Mouse (Mus musculus) CD4-positive, CD25-positive, alpha-beta regulatory T cell, adult 4 months (primary cell): ENCODE data around the gene Ms4a15. TPM values are rescaled to one million over a fixed set of nuclear protein-coding genes. Genes with fewer than 3 reads are reported as not detected.

Source experiments
- ATAC-seq: one replicate; pipeline ENCODE4 v1.8.0; 2017
- polyA plus RNA-seq, 2 experiments: library from polyadenylated mRNA; unstranded; fragments of 100-300 nt; shearing (Covaris generic); gene quantifications; one replicate each; pipeline ENCODE4 v1.2.1; 2017

Gene Ms4a15
- polyA plus RNA-seq, 2 experiments from 2014 or later = 0.31 TPM; not detected in 1

DNA sequence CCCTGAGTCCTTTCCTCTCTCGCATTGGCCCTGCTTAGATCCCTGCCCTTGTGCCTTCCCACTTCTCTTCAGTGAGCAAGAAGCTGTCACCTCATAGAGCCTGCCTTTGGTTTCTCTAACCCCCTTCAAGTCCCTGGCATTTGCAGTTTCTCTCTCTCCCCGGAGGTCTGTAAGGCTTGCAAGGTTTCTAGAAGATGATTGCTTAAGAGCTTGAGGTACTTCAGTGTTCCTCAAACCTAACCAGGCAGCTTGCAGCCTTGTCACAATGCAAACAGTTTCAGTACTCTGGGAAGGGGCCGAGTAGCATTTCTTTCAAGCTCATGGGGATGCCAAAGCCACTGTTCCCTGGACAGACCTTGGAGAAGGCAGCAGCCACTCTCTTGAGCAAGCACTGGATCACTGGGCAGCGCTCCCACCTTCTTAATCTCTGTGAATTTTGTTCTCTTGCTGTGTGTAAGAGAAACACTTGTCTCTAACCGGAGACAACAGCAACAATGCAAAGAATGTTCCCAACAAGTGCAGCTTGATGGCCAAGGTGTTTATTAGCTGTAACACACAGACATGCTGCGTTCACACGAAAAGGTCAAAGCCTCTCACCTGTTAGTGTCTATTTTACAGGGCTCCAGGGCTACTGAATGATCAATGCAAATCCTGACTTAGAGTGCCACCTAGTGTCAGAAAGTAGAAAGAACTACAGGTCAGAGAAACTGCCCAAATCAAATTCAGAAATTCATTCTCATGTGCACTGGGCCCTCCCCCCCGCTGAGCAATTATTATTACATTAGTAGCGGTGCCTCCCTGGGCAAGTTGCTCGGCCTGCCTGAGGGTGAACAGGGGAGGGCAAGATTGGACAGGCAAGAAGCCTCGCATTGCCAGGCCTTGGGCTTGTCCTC, 33.7 kb downstream of the Ms4a15 start:
- peak; percentile 68 for ATAC-seq

DNA sequence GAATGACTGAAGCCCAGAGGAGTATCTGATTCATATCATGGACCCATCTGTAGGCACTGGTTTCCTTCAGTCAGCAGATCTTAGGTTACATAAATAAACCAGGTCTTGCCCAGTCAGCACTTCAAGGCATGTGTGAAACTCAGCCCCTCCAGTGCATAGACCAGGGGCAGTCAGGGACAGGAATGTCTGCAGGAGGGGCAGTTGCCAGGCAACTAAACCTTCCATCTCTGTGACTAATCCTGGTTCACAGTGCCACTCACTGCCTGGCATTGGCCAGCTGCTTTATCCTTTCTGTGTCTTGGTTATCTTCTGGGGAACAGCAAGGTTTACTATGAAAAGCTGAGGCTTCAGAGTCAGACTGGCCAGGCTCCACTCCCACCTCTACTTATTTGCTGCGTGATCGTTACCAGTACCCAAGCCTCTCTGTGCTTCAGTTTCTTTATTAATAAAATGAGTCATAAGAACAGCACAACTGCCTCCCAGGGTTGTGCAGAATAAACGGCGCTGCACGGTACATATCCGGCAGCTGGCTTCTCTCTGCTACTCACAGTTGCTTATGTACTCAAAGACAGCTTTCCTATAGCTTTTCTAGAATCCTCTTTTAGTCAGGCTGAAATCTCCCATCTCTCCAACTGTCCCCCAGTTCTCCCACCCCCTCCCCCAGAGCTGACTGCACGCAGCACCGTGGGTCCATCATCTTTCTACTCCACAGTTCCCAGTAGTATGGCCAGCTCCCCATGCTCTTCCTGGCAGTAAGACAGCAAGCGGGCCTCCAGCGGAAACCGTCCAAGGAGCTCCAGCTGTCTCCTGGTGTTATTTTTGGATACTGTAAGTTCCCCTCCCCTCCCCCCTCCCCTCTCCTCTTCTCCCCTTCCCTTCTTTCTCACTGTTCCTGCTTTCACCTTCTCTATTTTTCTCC, 40.8 kb downstream of the Ms4a15 start:
- no peak for ATAC-seq

- ATAC-seq = no peak
These were observed 43.5 kb downstream of the Ms4a15 start for GRCm38 (mm10) chr19:10949558-10949957.

DNA sequence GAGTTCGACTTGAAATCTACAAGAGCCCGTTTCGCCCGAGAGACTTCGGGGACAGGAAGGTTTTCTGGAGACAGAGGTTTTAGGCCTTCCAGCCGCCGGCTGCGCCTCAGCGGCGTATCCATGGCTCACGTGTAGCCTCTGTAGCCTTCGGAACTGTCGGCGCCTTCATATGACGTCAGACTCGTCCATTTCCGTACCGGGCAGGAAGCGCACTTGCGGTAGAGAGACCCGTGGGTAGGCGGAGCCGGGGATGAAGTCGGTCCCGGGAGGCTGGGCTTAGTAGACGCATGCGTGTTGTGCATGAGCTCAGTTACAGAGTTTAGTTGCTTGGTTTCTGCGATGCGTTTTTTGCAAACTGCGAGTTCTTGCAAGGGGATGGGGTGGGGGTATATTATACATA, 43.9 kb downstream of the Ms4a15 start, which contains the start of gene Ccdc86:
Gene Ccdc86 (minus strand): TSS at position 155 of the 400 bp plus-strand sequence.
- peak; percentile 97 for ATAC-seq

DNA sequence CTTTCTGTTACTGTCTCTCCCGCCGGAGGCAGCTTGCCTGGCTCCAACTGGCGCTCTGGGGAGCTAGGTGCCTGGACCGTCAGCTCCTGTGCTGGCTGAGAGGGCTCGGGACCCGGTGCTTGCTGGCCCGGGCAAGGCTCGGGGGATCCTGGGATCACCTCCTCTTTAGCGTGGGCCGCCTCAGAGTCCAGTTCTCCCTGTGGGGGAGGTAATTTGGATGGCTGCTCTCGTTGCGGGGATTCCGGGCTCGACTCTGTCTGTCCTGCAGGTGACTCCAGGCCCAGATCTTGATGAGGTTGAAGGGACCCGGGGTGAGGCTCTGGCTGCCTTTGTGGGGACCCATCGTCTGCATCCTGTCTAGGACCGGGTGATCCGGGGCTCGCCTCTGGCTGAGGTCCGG, 44.6 kb downstream of the Ms4a15 start:
- peak; percentile 31 for ATAC-seq

GRCm38 (mm10) chr19:10947219-10947618, 45.8 kb downstream of the Ms4a15 start:
- ATAC-seq = no peak

DNA sequence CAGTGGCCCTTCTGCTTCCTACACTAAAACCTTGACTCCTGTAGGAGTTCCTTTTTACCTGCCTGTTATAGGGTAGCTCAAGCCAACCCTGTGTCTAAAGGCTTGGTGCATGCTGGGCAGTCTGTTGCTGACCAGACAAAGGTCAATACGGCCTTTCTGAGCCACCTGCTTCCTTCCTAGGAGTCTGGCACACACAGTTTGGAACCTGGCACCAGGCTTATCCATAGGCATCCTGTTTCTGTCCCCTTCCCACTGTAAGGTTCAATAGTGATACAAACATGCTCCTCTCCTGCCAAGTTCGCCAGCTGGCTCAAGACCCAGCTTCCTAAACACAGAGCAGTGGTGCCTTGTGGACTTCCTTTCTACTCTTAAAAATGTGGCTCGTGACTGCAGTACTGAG, 46.5 kb downstream of the Ms4a15 start:
- no peak for ATAC-seq

GRCm38 (mm10) chr19:10943955-10944354, 49.1 kb downstream of the Ms4a15 start:
- ATAC-seq = no peak

DNA sequence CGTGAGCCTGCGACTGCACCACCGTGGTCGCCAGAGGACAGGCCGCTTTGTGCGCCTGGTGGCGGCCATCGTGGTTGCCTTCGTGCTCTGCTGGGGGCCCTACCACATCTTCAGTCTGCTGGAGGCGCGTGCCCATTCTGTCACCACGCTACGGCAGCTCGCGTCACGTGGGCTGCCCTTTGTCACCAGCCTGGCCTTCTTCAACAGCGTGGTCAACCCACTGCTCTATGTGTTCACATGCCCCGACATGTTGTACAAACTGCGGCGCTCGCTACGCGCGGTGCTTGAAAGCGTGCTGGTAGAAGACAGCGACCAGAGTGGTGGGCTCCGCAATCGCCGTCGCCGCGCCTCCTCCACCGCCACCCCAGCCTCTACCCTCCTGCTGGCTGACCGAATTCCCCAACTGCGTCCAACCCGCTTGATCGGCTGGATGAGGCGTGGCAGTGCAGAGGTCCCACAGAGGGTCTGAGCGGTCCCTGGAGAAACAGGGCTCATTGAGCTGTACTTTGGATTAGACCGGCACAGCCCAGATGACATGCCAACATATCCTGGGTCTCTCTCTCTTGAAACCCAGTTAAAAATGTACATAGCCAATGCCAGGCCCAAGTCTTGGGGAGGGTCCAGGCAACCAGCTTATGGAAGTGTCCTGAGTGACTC, 52.1 kb downstream of the Ms4a15 start:
- no peak for ATAC-seq

DNA sequence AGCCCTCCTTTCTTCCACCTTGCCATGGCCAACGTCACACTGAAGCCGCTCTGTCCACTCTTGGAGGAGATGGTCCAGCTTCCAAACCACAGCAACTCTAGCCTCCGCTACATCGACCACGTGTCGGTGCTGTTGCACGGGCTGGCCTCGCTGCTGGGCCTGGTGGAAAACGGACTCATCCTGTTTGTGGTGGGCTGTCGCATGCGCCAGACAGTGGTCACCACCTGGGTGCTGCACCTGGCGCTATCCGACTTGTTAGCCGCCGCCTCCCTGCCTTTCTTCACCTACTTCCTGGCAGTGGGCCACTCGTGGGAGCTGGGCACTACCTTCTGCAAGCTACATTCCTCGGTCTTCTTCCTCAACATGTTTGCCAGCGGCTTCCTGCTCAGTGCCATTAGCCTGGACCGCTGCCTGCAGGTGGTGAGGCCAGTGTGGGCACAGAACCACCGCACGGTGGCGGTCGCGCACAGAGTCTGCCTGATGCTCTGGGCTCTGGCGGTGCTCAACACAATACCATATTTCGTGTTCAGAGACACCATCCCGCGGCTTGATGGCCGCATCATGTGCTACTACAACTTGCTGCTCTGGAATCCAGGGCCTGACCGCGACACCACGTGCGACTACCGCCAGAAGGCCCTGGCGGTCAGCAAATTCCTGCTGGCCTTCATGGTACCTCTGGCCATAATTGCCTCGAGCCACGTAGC, 52.8 kb downstream of the Ms4a15 start:
- ATAC-seq = peak; percentile 61

- ATAC-seq = no peak
These were observed 54.3 kb downstream of the Ms4a15 start for GRCm38 (mm10) chr19:10938771-10939170.

- ATAC-seq = no peak
These were observed 55.9 kb downstream of the Ms4a15 start, which contains the start of gene Ptgdr2 for GRCm38 (mm10) chr19:10937110-10937563. Gene Ptgdr2 (plus strand): TSS chr19:10937160.

- ATAC-seq = no peak
These were observed 57.0 kb downstream of the Ms4a15 start for GRCm38 (mm10) chr19:10936077-10936476.

DNA sequence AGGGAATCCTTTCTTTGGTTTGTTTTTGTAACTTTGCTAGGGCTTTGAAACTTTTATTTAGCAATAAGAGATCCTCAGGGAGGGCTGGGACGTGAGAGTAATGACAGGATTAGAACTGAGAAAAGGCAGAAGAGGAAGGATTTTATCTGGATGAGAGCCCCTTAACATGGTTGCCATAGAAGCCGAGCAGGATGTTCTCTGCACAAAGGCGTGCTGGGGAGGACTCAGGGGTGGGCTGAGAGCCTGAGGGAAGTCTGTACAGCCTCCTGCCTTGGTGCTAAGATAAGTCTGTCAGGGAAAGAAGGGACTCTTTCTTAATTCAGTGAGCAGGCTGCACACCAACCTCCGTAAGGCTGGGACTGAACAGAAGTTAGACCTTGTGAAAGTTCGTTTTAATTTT, 58.0 kb downstream of the Ms4a15 start:
- no peak for ATAC-seq

GRCm38 (mm10) chr19:10930641-10931040, 62.4 kb downstream of the Ms4a15 start:
- ATAC-seq = no peak

Other genes with a start within 250 kb of the Ms4a15 start
- 100 to 1,000 TPM; 464 to 904 TPM for gene Cd6, start 163.2 kb downstream of the Ms4a15 start, polyA plus RNA-seq
- 1 to 10 TPM; 2.0 to 4.2 TPM for gene Slc15a3, start 153.5 kb downstream of the Ms4a15 start, polyA plus RNA-seq
- under 1 TPM in 1 of 2 experiments, not detected in 1; 0.39 TPM for gene Tmem132a, start 123.3 kb downstream of the Ms4a15 start, polyA plus RNA-seq
- gene Tmem109, start 111.2 kb downstream of the Ms4a15 start, polyA plus RNA-seq = 10 to 100 TPM; 57.5 to 82.3 TPM
- 10 to 100 TPM; 10.4 to 24.8 TPM for gene Prpf19, start 98.0 kb downstream of the Ms4a15 start, polyA plus RNA-seq
- gene Zp1, start 72.6 kb downstream of the Ms4a15 start, polyA plus RNA-seq = not detected
- not detected for gene Ptgdr2, start 56.1 kb downstream of the Ms4a15 start, polyA plus RNA-seq
- gene Ccdc86, start 44.0 kb downstream of the Ms4a15 start, polyA plus RNA-seq = 10 to 100 TPM in 1 of 2 experiments, 1 to 10 TPM in 1; 8.8 to 11.7 TPM
- not detected for gene Ms4a10, start 18.6 kb downstream of the Ms4a15 start, polyA plus RNA-seq
- not detected for gene Ms4a18, start 24.8 kb upstream of the Ms4a15 start, polyA plus RNA-seq
- gene Ms4a8a, start 87.9 kb upstream of the Ms4a15 start, polyA plus RNA-seq = not detected
- not detected for gene 1700017D01Rik, start 137.6 kb upstream of the Ms4a15 start, polyA plus RNA-seq
- not detected for gene 1700025F22Rik, start 172.1 kb upstream of the Ms4a15 start, polyA plus RNA-seq
- not detected for gene Ms4a13, start 203.5 kb upstream of the Ms4a15 start, polyA plus RNA-seq
- gene Ms4a12, start 239.2 kb upstream of the Ms4a15 start, polyA plus RNA-seq = not detected